Mouse (Mus musculus) CH12.LX (cell line): Measurements from ENCODE around the gene Tbx3. TPM values are rescaled to one million over a fixed set of nuclear protein-coding genes. Genes with fewer than 3 reads are reported as not detected.

Source experiments
- DNase-seq: peaks from one replicate; pipeline ENCODE4 v3.0.0-alpha.2; 2013; ENCODE audit errors: extremely low read depth
- H3K27ac ChIP-seq: 2 replicates; pipeline ENCODE4 v1.5.1; 2012; ENCODE audit warnings: low read depth, mild to moderate bottlenecking, control low read depth, moderate library complexity; ENCODE audit not compliant: insufficient read depth
- H3K27me3 ChIP-seq: replicated peaks from 2 replicates; pipeline ENCODE3; 2012; ENCODE audit warnings: inconsistent platforms
- H3K36me3 ChIP-seq, 2 experiments: replicated peaks in 1 of 2; 2 replicates each; pipeline versions ENCODE3 to v1.6.1; 2012; ENCODE audit warnings: inconsistent platforms in 1 of 2, low read length in 1 of 2, mild to moderate bottlenecking in 1 of 2, mixed read lengths in 1 of 2, moderate library complexity in 1 of 2; ENCODE audit not compliant: control insufficient read depth in 1 of 2, insufficient read depth in 1 of 2
- H3K4me1 ChIP-seq, 2 experiments: 2 replicates each; pipeline ENCODE4 v1.6.1; 2012; ENCODE audit warnings: inconsistent platforms in 1 of 2, moderate library complexity in 1 of 2; ENCODE audit not compliant: insufficient read depth in 2 of 2, control insufficient read depth in 1 of 2
- H3K4me2 ChIP-seq: 2 replicates; pipeline ENCODE4 v1.6.1; 2012; ENCODE audit warnings: low read depth, mild to moderate bottlenecking, control low read depth; ENCODE audit not compliant: poor library complexity, insufficient read depth, severe bottlenecking
- H3K4me3 ChIP-seq, 3 experiments: fragments of 150-350 bp in 1 of 3; sonication (generic) in 1 of 3; replicated peaks in 1 of 3; 2 replicates each; pipeline versions ENCODE3 to v1.5.1; 2011 to 2012; ENCODE audit warnings: low read depth in 2 of 3, low read length in 2 of 3, mild to moderate bottlenecking in 2 of 3, moderate library complexity in 2 of 3, control low read depth in 1 of 3, improper control_type of control experiment in 1 of 3, inconsistent platforms in 1 of 3, mixed read lengths in 1 of 3; ENCODE audit not compliant: poor library complexity in 1 of 3
- H3K79me2 ChIP-seq: replicated peaks from 2 replicates; pipeline ENCODE4 v1.6.1; 2012; ENCODE audit warnings: mild to moderate bottlenecking, moderate library complexity; ENCODE audit not compliant: control insufficient read depth, poor library complexity, insufficient read depth, severe bottlenecking; ENCODE audit errors: extremely low read depth
- H3K9ac ChIP-seq: 2 replicates; pipeline ENCODE4 v1.6.1; 2012; ENCODE audit warnings: low read depth, mild to moderate bottlenecking, control low read depth, moderate library complexity; ENCODE audit not compliant: insufficient read depth
- H3K9me3 ChIP-seq: replicated peaks from 2 replicates; pipeline ENCODE3; 2012; ENCODE audit warnings: low read length, inconsistent platforms, mixed read lengths
- CHD1 ChIP-seq: IDR thresholded peaks from 2 replicates; pipeline ENCODE4 v1.6.1; 2012; ENCODE audit warnings: low read depth, low read length, improper control_type of control experiment, inconsistent platforms
- CHD2 ChIP-seq: IDR thresholded peaks from 2 replicates; pipeline ENCODE4 v1.6.1; 2011; ENCODE audit warnings: low read length, improper control_type of control experiment
- E2F4 ChIP-seq: IDR thresholded peaks from 2 replicates; pipeline ENCODE4 v1.6.1; 2011; ENCODE audit warnings: low read depth, low read length, improper control_type of control experiment; ENCODE audit not compliant: insufficient replicate concordance
- ELF1 ChIP-seq: IDR thresholded peaks from 2 replicates; pipeline ENCODE4 v1.6.1; 2014; ENCODE audit warnings: low read depth, mild to moderate bottlenecking, inconsistent platforms, low read length, improper control_type of control experiment
- NELFE ChIP-seq: IDR thresholded peaks from 2 replicates; pipeline ENCODE4 v1.6.1; 2011; ENCODE audit warnings: low read depth, low read length, improper control_type of control experiment
- PAX5 ChIP-seq: IDR thresholded peaks from 2 replicates; pipeline ENCODE4 v1.6.1; 2012; ENCODE audit warnings: low read length, inconsistent platforms, mixed read lengths
- POLR2A ChIP-seq: IDR thresholded peaks from 2 replicates; pipeline ENCODE4 v1.6.1; 2011; ENCODE audit warnings: low read depth, mild to moderate bottlenecking, improper control_type of control experiment, low read length
- POLR2AphosphoS2 ChIP-seq: IDR thresholded peaks from 2 replicates; pipeline ENCODE4 v1.6.1; 2011; ENCODE audit warnings: low read depth, low read length, improper control_type of control experiment
- SMC3 ChIP-seq: IDR thresholded peaks from 2 replicates; pipeline ENCODE4 v1.6.1; 2011; ENCODE audit warnings: low read depth, low read length, improper control_type of control experiment
- TCF12 ChIP-seq: IDR thresholded peaks from 2 replicates; pipeline ENCODE4 v1.6.1; 2014; ENCODE audit warnings: low read depth, mild to moderate bottlenecking, inconsistent platforms, low read length, improper control_type of control experiment
- ZC3H11A ChIP-seq: IDR thresholded peaks from 2 replicates; pipeline ENCODE4 v1.6.1; 2012; ENCODE audit warnings: low read depth, mild to moderate bottlenecking, inconsistent platforms, low read length, improper control_type of control experiment
- ZKSCAN1 ChIP-seq: IDR thresholded peaks from 2 replicates; pipeline ENCODE4 v1.6.1; 2012; ENCODE audit warnings: low read depth, inconsistent platforms, low read length, improper control_type of control experiment, borderline replicate concordance
- ZMIZ1 ChIP-seq: IDR thresholded peaks from 2 replicates; pipeline ENCODE4 v1.6.1; 2012; ENCODE audit warnings: low read depth, mild to moderate bottlenecking, inconsistent platforms, low read length, improper control_type of control experiment
- ZNF384 ChIP-seq: IDR thresholded peaks from 2 replicates; pipeline ENCODE4 v1.6.1; 2012; ENCODE audit warnings: low read depth, low read length, improper control_type of control experiment, inconsistent platforms
- dilution Hi-C: fragments of 300-500 bp; cut with MboI; formaldehyde crosslinking; loops from 2 replicates; pipeline ENCODE4 v1.14.3; 2020; ENCODE audit warnings: low sequenced_read_pairs; ENCODE audit not compliant: extremely low pct_unique_long_range_greater_than_20kb, extremely low pct_ligation_motif_present
- in situ Hi-C: fragments of 300-500 bp; cut with MboI; formaldehyde crosslinking; loops from 3 replicates; pipeline ENCODE4 v1.14.3; 2019; ENCODE audit warnings: low sequenced_read_pairs, low pct_ligation_motif_present, low pct_unique_long_range_greater_than_20kb, mixed read lengths
- polyA plus RNA-seq: library from polyadenylated mRNA; unstranded; fragments of >175 nt; gene quantifications from 2 replicates; pipeline ENCODE4 v1.2.1, GENCODE M21; 2012; ENCODE audit warnings: low read depth; ENCODE audit not compliant: insufficient read length
- total RNA-seq, 2 experiments: library from RNA; depleted of rRNA; stranded (reverse); fragments of 300-350 nt in 1 of 2; fragments of >200 nt in 1 of 2; gene quantifications; 2 replicates each; pipeline ENCODE4 v1.2.3; 2012 to 2014

Tbx3 gene
- total and polyA plus RNA-seq, 3 experiments = not detected

- Histone ChIP-seq H3K27ac (no peak overlapping the region), H3K4me3 (no peak overlapping the region), H3K9ac (no peak overlapping the region), H3K36me3 (no peaks in the 10 kb centered on the region), H3K4me1 (no peaks in the 10 kb centered on the region), H3K79me2 (no peaks in the 10 kb centered on the region), H3K27me3 (no peaks in the 10 kb centered on the region), H3K9me3 (peaks cover 72% of the 10 kb centered on the region), H3K4me2 (no peak overlapping the region)
- dilution Hi-C loops = no loop called here
- DNase-seq = no peak
- TF ChIP-seq E2F4 (no peak), POLR2AphosphoS2 (no peak), CHD1 (no peak), ZMIZ1 (no peak), PAX5 (no peak), POLR2A (no peak), TCF12 (no peak), ZNF384 (no peak)
- in situ Hi-C loops = loop anchor here (25.0 kb wide), 1 partner anchor 796 kb away; no protein-coding TSS in a partner anchor
These were observed 12.4 kb downstream of the Tbx3 start for GRCm38 (mm10) chr5:119682646-119683515.

- no peak overlapping the region for H3K27ac ChIP-seq
- H3K9ac ChIP-seq = no peak overlapping the region
- H3K27me3 ChIP-seq = no peaks in the 10 kb centered on the region
- peaks cover 72% of the 10 kb centered on the region for H3K9me3 ChIP-seq
- in situ Hi-C loops (loop anchor here (25.0 kb wide), 1 partner anchor 797 kb away; no protein-coding TSS in a partner anchor), dilution Hi-C loops (no loop called here)
- no peaks in the 10 kb centered on the region for H3K4me1 ChIP-seq
- DNase-seq = no peak
- H3K4me2 ChIP-seq = no peak overlapping the region
- no peaks in the 10 kb centered on the region for H3K79me2 ChIP-seq
- H3K4me3 ChIP-seq = no peak overlapping the region
- TF ChIP-seq ZKSCAN1 = no peak
- no peak for TF ChIP-seq ELF1
- no peak for TF ChIP-seq POLR2A
- no peak for TF ChIP-seq SMC3
- TF ChIP-seq CHD2 = no peak
- TF ChIP-seq ZC3H11A = no peak
- no peak for TF ChIP-seq NELFE
- TF ChIP-seq E2F4 = no peak
- TF ChIP-seq, all 38 proteins: peak for 0
- no peaks in the 10 kb centered on the region for H3K36me3 ChIP-seq
These were observed 13.4 kb downstream of the Tbx3 start for GRCm38 (mm10) chr5:119683861-119684260.
